Mouse (Mus musculus): ENCODE measurements around the gene Dgkh. TPM values are rescaled to one million over a fixed set of nuclear protein-coding genes. Genes with fewer than 3 reads are reported as not detected.

The Dgkh gene
- polyA plus RNA-seq, 1 experiment, result 6.9 TPM

DNA sequence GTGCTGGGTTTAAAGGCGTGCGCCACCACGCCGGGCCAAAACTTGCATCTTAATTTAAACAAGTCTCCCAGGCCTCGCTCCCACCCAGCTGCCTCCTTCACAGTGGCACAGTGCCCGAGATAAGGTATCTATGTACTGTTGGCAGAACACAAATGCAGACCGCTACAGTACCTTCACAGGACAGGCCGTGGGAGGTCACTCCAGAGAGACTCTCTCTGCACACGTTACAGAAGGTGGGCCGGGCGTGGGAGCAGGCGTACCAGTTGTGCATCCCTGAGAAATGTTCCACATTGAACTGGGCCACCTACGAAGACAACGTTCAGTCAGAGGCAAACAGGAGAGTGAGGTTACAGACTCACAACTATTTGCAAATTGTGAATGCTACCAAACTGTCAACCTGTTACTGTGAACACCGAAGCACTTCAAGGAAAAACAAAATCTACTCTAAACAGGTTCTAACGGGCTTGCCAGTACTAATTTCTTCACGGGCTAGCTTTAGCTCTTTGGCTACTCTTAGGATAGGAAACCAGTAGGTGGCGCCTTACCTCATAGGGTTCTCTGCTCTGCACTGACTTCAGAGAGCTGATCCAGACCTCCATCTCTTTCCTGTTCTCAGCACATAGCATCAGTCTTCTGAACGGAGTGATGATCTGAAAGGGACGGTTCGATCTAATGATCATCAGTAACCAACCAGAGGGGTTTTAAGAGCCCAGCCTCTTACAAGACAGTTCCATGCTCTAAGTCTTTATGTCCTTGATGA is 104.9 kb downstream of the Dgkh start:
- WGBS, result 71% methylated on average over 21 of the region's 21 CpGs
- H3K4me3 ChIP-seq (replicated peaks; ENCODE audit: control insufficient read depth, low read depth, low read length), result no peak overlapping the region
- TF ChIP-seq POLR2A (IDR thresholded peaks at IDR 0.05; ENCODE audit: borderline replicate concordance, control insufficient read depth, low read depth, low read length) (no peak), CTCF (IDR thresholded peaks at IDR 0.05; ENCODE audit: control insufficient read depth, insufficient read depth, low read length) (peak; percentile 38)
- H3K4me1 ChIP-seq (ENCODE audit: control insufficient read depth, insufficient read depth, low read length), result no peaks in the 10 kb centered on the region; the same call in none of the 2 replicates
- no peak overlapping the region for H3K27ac ChIP-seq (ENCODE audit: control insufficient read depth, insufficient read depth, low read depth, low read length, poor library complexity)

DNA sequence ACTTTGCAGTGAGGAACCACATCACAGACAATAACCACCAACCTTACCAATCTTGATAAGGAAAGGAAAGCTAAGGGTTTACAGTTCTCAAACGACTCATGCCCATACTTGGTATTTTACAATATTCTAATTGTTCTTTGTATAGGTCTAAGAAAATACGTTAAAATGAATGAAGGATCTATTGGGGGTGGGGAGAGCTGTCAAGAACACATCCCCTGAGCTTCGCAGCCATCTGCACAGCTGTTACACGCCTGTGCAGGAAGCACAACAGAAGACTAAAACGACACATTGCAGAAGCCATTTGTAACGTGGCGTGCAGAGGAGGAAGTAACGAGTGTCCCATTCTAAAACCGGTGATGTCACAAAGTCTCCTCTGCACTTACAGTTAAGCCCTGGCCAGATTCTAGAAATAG is 113.7 kb downstream of the Dgkh start:
- no peaks in the 10 kb centered on the region for H3K4me1 ChIP-seq (ENCODE audit: control insufficient read depth, insufficient read depth, low read length)
- WGBS, result 22% methylated on average over 9 of the region's 9 CpGs
- no peak overlapping the region for H3K4me3 ChIP-seq (replicated peaks; ENCODE audit: control insufficient read depth, low read depth, low read length)
- no peak for TF ChIP-seq POLR2A (IDR thresholded peaks at IDR 0.05; ENCODE audit: borderline replicate concordance, control insufficient read depth, low read depth, low read length)
- no peak for TF ChIP-seq CTCF (IDR thresholded peaks at IDR 0.05; ENCODE audit: control insufficient read depth, insufficient read depth, low read length)
- no peak overlapping the region for H3K27ac ChIP-seq (ENCODE audit: control insufficient read depth, insufficient read depth, low read depth, low read length, poor library complexity)

DNA sequence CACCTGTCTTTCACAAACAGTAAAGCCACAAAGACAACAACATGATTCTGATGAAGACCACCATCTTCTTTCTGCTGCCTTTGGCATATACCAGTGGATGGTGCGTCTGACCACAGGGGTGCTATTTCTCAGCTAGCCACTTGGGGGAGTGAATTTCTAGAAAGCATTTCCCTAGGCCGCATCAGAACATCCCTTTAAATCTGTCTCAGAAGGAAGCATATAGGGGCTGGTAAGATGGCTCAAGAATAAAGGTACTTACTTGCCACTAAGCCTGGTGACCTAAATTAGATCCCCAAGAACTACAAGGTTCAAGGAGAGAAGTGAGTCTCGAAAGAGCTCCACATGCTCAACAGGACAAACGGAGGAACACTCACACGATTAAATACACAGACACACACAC is 119.0 kb downstream of the Dgkh start:
- Histone ChIP-seq H3K4me1 (ENCODE audit: control insufficient read depth, insufficient read depth, low read length) (no peaks in the 10 kb centered on the region), H3K27ac (ENCODE audit: control insufficient read depth, insufficient read depth, low read depth, low read length, poor library complexity) (no peak overlapping the region), H3K4me3 (replicated peaks; ENCODE audit: control insufficient read depth, low read depth, low read length) (no peak overlapping the region)
- 72% methylated on average over 5 of the region's 5 CpGs for WGBS
- TF ChIP-seq POLR2A (IDR thresholded peaks at IDR 0.05; ENCODE audit: borderline replicate concordance, control insufficient read depth, low read depth, low read length) (no peak), CTCF (IDR thresholded peaks at IDR 0.05; ENCODE audit: control insufficient read depth, insufficient read depth, low read length) (0 out of 2 replicates have a peak, but pooled peaks have one; percentile 27)

DNA sequence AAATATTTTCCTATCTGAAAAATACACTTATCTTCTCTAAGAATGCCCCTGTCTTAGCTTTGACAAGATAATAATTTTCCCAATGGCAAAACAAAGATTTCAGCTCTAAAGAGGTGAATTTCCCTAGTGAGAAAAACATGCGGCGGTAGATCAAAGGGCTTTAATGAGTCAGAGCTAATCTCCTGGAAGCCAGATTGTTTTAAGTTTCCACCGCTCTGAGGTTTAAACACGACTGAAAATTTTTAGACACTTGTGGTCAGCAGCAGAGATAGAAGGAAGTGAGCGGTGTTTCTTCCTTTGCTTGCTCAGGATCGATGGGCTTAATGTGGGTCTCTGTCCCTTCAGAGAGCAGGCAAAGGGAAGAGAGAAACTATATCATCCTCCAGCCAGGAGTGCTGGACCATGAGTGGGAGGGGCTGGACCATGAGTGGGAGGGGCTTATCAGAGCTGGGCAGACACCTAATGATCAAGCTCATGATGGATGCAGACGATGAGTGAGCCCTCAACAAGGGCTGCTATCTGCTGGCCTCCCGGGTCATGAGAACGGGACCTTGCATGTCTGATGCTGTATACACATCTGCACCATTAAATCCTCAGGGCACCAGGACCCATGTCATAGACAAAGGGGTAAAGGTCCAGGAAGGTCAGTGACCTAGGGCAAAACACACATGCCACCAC is 120.3 kb downstream of the Dgkh start:
- WGBS, result 50% methylated on average over 9 of the region's 9 CpGs
- H3K4me1 ChIP-seq (ENCODE audit: control insufficient read depth, insufficient read depth, low read length), result no peaks in the 10 kb centered on the region
- no peak overlapping the region for H3K27ac ChIP-seq (ENCODE audit: control insufficient read depth, insufficient read depth, low read depth, low read length, poor library complexity)
- no peak for TF ChIP-seq POLR2A (IDR thresholded peaks at IDR 0.05; ENCODE audit: borderline replicate concordance, control insufficient read depth, low read depth, low read length)
- no peak for TF ChIP-seq CTCF (IDR thresholded peaks at IDR 0.05; ENCODE audit: control insufficient read depth, insufficient read depth, low read length)
- H3K4me3 ChIP-seq (replicated peaks; ENCODE audit: control insufficient read depth, low read depth, low read length), result no peak overlapping the region

DNA sequence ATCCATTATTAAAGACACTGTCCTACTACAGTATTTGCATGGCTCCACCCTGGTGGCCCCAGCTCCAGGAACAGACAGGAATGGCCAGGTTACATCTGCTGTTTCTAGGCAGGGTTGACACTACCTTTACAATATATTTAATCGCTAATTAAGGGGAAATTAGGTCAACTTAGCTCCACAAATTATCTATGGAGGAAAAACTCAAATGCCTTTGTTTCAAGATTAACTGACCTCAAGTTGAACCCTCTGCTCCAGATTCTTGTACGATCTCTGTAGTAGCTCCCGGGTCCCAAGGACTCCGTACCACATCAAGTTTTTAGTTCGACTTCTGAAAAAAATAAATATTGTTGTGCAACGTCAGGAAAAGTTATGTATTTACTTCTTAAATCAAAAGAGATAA is 137.7 kb downstream of the Dgkh start:
- no peak for TF ChIP-seq POLR2A (IDR thresholded peaks at IDR 0.05; ENCODE audit: borderline replicate concordance, control insufficient read depth, low read depth, low read length)
- no peak for TF ChIP-seq CTCF (IDR thresholded peaks at IDR 0.05; ENCODE audit: control insufficient read depth, insufficient read depth, low read length)
- Histone ChIP-seq H3K4me3 (replicated peaks; ENCODE audit: control insufficient read depth, low read depth, low read length) (no peak overlapping the region), H3K27ac (ENCODE audit: control insufficient read depth, insufficient read depth, low read depth, low read length, poor library complexity) (no peak overlapping the region), H3K4me1 (ENCODE audit: control insufficient read depth, insufficient read depth, low read length) (no peaks in the 10 kb centered on the region)
- 85% methylated on average over 6 of the region's 6 CpGs for WGBS

DNA sequence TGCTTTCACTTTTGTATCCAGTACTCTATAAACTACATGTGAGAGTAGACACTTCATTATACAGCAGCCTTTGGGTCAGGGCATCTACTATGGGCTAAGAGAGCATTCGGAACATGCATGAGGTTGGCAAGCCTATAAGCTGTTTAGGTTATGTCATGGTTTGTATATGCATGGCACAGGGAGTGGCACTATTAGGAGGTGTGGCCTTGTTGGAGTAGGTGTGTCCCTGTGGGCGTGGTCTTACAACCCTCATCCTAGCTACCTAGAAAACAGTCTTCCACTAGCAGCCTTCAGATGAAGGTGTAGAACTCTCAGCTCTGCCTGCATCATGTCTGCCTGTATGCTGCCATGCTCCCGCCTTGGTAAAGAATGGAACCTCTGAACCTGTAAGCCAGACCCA is 139.6 kb downstream of the Dgkh start:
- Histone ChIP-seq H3K4me1 (ENCODE audit: control insufficient read depth, insufficient read depth, low read length) (no peaks in the 10 kb centered on the region), H3K27ac (ENCODE audit: control insufficient read depth, insufficient read depth, low read depth, low read length, poor library complexity) (no peak overlapping the region), H3K4me3 (replicated peaks; ENCODE audit: control insufficient read depth, low read depth, low read length) (no peak overlapping the region)
- no peak for TF ChIP-seq CTCF (IDR thresholded peaks at IDR 0.05; ENCODE audit: control insufficient read depth, insufficient read depth, low read length)
- TF ChIP-seq POLR2A (IDR thresholded peaks at IDR 0.05; ENCODE audit: borderline replicate concordance, control insufficient read depth, low read depth, low read length), result no peak
- 84% methylated on average over 3 of the region's 3 CpGs for WGBS

DNA sequence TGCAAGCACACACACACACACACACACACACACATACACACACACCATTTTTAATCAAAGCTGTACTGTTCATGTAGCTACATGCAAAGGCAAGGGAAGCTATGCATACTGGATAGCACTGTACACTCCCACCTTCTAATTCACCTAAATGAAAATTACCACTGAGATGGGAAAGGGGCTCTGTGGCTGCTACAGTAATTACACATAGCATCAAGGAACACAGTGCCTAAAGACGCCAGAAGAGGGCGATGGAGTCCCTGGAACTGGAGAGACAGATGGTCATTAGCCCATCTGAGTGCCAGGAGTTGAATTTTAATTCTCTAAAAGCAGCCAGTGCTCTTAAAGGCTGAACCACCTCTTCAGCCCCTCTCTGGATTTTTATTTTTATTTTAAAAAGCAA is 142.2 kb downstream of the Dgkh start:
- no peak overlapping the region for H3K27ac ChIP-seq (ENCODE audit: control insufficient read depth, insufficient read depth, low read depth, low read length, poor library complexity)
- TF ChIP-seq CTCF (IDR thresholded peaks at IDR 0.05; ENCODE audit: control insufficient read depth, insufficient read depth, low read length) (peak; percentile 39; the same call in 1 of the 2 replicates), POLR2A (IDR thresholded peaks at IDR 0.05; ENCODE audit: borderline replicate concordance, control insufficient read depth, low read depth, low read length) (no peak)
- no peaks in the 10 kb centered on the region for H3K4me1 ChIP-seq (ENCODE audit: control insufficient read depth, insufficient read depth, low read length)
- H3K4me3 ChIP-seq (replicated peaks; ENCODE audit: control insufficient read depth, low read depth, low read length), result no peak overlapping the region
- WGBS, result 30% methylated on average over 2 of the region's 2 CpGs

DNA sequence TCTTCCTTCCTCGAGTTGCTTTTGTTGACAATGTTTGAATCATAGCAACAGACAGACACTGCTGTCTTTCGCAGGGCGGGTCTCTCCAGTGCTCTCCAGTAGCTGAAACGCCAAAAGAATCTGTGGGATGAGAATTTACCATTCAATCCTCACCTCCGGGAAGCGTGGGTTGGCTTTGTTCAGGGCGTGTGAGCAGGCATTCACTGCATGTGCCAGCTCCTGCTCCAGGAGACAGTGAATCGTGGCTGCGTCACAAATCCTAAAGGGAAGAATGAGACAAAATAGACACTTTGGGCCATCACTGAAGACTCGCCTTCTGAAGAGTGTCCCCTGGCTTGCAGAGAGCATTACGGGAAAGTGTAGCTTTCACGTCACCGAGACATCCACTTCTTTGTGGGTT is 148.4 kb downstream of the Dgkh start:
- TF ChIP-seq POLR2A (IDR thresholded peaks at IDR 0.05; ENCODE audit: borderline replicate concordance, control insufficient read depth, low read depth, low read length) (no peak), CTCF (IDR thresholded peaks at IDR 0.05; ENCODE audit: control insufficient read depth, insufficient read depth, low read length) (no peak)
- Histone ChIP-seq H3K4me1 (ENCODE audit: control insufficient read depth, insufficient read depth, low read length) (no peaks in the 10 kb centered on the region), H3K4me3 (replicated peaks; ENCODE audit: control insufficient read depth, low read depth, low read length) (no peak overlapping the region), H3K27ac (ENCODE audit: control insufficient read depth, insufficient read depth, low read depth, low read length, poor library complexity) (no peak overlapping the region)
- 84% methylated on average over 13 of the region's 13 CpGs for WGBS
